Mouse (Mus musculus) small intestine, adult 2 months (tissue): ENCODE results near the gene Cit.

Source experiments
- CTCF ChIP-seq: fragments of 200-500 bp; IDR thresholded peaks from 2 replicates; pipeline ENCODE4 v1.5.1; 2012; ENCODE audit warnings: low read depth, mild to moderate bottlenecking, control low read depth, inconsistent platforms, low read length, moderate library complexity, mixed read lengths; ENCODE audit not compliant: insufficient replicate concordance, insufficient read length; ENCODE audit errors: extremely low read depth
- POLR2A ChIP-seq: fragments of 200-500 bp; IDR thresholded peaks from 2 replicates; pipeline ENCODE4 v1.6.1; 2012; ENCODE audit warnings: low read depth, mild to moderate bottlenecking, control low read depth, inconsistent platforms, low read length, moderate library complexity

GRCm38 (mm10) chr5:116016542-116016941 lies 171.5 kb downstream of the Cit start:
- TF ChIP-seq CTCF (no peak), POLR2A (no peak)
